Mouse (Mus musculus): ENCODE measurements around the gene Aaas. TPM values are rescaled to one million over a fixed set of nuclear protein-coding genes. Genes with fewer than 3 reads are reported as not detected.

Gene Aaas
- polyA plus RNA-seq, 1 experiment = 194 TPM

- TF ChIP-seq GATA1 (IDR thresholded peaks at IDR 0.05; ENCODE audit: low read length) = no peak
Measured at GRCm38 (mm10) chr15:102366733-102367344, 16.3 kb upstream of the Aaas start, which contains the start of gene Sp7. Gene Sp7 (minus strand): TSS chr15:102367182.

GRCm38 (mm10) chr15:102366238-102366637 lies 15.7 kb upstream of the Aaas start:
- TF ChIP-seq GATA1 (IDR thresholded peaks at IDR 0.05; ENCODE audit: low read length) = no peak

GRCm38 (mm10) chr15:102364678-102365077 lies 14.1 kb upstream of the Aaas start:
- no peak for TF ChIP-seq GATA1 (IDR thresholded peaks at IDR 0.05; ENCODE audit: low read length)

GRCm38 (mm10) chr15:102362648-102363047 lies 12.1 kb upstream of the Aaas start:
- no peak for TF ChIP-seq GATA1 (IDR thresholded peaks at IDR 0.05; ENCODE audit: low read length)

- TF ChIP-seq GATA1 (IDR thresholded peaks at IDR 0.05; ENCODE audit: low read length) = no peak
Measured at GRCm38 (mm10) chr15:102358834-102359233, 8.3 kb upstream of the Aaas start.

- TF ChIP-seq GATA1 (IDR thresholded peaks at IDR 0.05; ENCODE audit: low read length) = no peak
Measured at GRCm38 (mm10) chr15:102358126-102358525, 7.6 kb upstream of the Aaas start.

- no peak for TF ChIP-seq GATA1 (IDR thresholded peaks at IDR 0.05; ENCODE audit: low read length)
Measured at GRCm38 (mm10) chr15:102356501-102357325, 6.1 kb upstream of the Aaas start.

GRCm38 (mm10) chr15:102355871-102356441 lies 5.4 kb upstream of the Aaas start:
- no peak for TF ChIP-seq GATA1 (IDR thresholded peaks at IDR 0.05; ENCODE audit: low read length)

- no peak for TF ChIP-seq GATA1 (IDR thresholded peaks at IDR 0.05; ENCODE audit: low read length)
Measured at GRCm38 (mm10) chr15:102355134-102355870, 4.7 kb upstream of the Aaas start.

GRCm38 (mm10) chr15:102353986-102354385 lies 3.4 kb upstream of the Aaas start:
- TF ChIP-seq GATA1 (IDR thresholded peaks at IDR 0.05; ENCODE audit: low read length) = no peak

- no peak for TF ChIP-seq GATA1 (IDR thresholded peaks at IDR 0.05; ENCODE audit: low read length)
Measured at GRCm38 (mm10) chr15:102352177-102352576, 1.6 kb upstream of the Aaas start.

- no peak for TF ChIP-seq GATA1 (IDR thresholded peaks at IDR 0.05; ENCODE audit: low read length)
Measured at GRCm38 (mm10) chr15:102350942-102351291, 346 bp upstream of the Aaas start.

GRCm38 (mm10) chr15:102346444-102346843 lies 4.1 kb downstream of the Aaas start:
- no peak for TF ChIP-seq GATA1 (IDR thresholded peaks at IDR 0.05; ENCODE audit: low read length)

GRCm38 (mm10) chr15:102344490-102344889 lies 6.1 kb downstream of the Aaas start:
- TF ChIP-seq GATA1 (IDR thresholded peaks at IDR 0.05; ENCODE audit: low read length) = no peak

- TF ChIP-seq GATA1 (IDR thresholded peaks at IDR 0.05; ENCODE audit: low read length) = no peak
Measured at GRCm38 (mm10) chr15:102341580-102341979, 9.0 kb downstream of the Aaas start.

- no peak for TF ChIP-seq GATA1 (IDR thresholded peaks at IDR 0.05; ENCODE audit: low read length)
Measured at GRCm38 (mm10) chr15:102339612-102340011, 11.0 kb downstream of the Aaas start.

Measured in G1E-ER4 (cell line).